Mouse (Mus musculus) myocyte (in vitro differentiated cells): ENCODE measurements around the gene Kcnj11.

ENCODE experiments used
- CEBPB ChIP-seq: IDR thresholded peaks from 2 replicates; pipeline ENCODE4 v1.6.1; 2011; ENCODE audit warnings: mild to moderate bottlenecking, moderate library complexity; ENCODE audit not compliant: poor library complexity, insufficient read depth, severe bottlenecking
- E2F4 ChIP-seq: IDR thresholded peaks from one replicate; pipeline ENCODE4 v1.6.1; 2011; ENCODE audit warnings: mild to moderate bottlenecking, control low read depth, moderate library complexity; ENCODE audit not compliant: insufficient read depth
- MAX ChIP-seq: IDR thresholded peaks from one replicate; pipeline ENCODE4 v1.6.1; 2011; ENCODE audit warnings: low read depth, mild to moderate bottlenecking, control low read depth
- MYOD1 ChIP-seq, 3 experiments: IDR thresholded peaks; one replicate each; pipeline ENCODE4 v1.6.1; 2011; ENCODE audit warnings: control low read depth in 2 of 3, low read depth in 2 of 3, mild to moderate bottlenecking in 2 of 3, moderate library complexity in 1 of 3; ENCODE audit not compliant: insufficient read length in 2 of 3, control insufficient read depth in 1 of 3
- MYOG ChIP-seq, 3 experiments: IDR thresholded peaks; one replicate each; pipeline ENCODE4 v1.6.1; 2011; ENCODE audit warnings: control low read depth in 2 of 3, low read depth in 2 of 3, mild to moderate bottlenecking in 2 of 3; ENCODE audit not compliant: insufficient read length in 2 of 3, control insufficient read depth in 1 of 3, insufficient read depth in 1 of 3
- POLR2A ChIP-seq: IDR thresholded peaks from one replicate; pipeline ENCODE4 v1.6.1; 2011; ENCODE audit warnings: low read depth, mild to moderate bottlenecking, control low read depth, moderate library complexity; ENCODE audit not compliant: insufficient read length
- POLR2AphosphoS2 ChIP-seq: IDR thresholded peaks from one replicate; pipeline ENCODE4 v1.6.1; 2011; ENCODE audit warnings: low read depth, control low read depth; ENCODE audit not compliant: insufficient read length
- REST ChIP-seq: IDR thresholded peaks from one replicate; pipeline ENCODE4 v1.6.1; 2011; ENCODE audit warnings: mild to moderate bottlenecking, control low read depth, moderate library complexity; ENCODE audit not compliant: insufficient read depth, insufficient read length
- SRF ChIP-seq: IDR thresholded peaks from one replicate; pipeline ENCODE4 v1.6.1; 2011; ENCODE audit warnings: low read depth; ENCODE audit not compliant: control insufficient read depth, insufficient read length
- TCF12 ChIP-seq: IDR thresholded peaks from one replicate; pipeline ENCODE4 v1.6.1; 2011; ENCODE audit warnings: mild to moderate bottlenecking, control low read depth; ENCODE audit not compliant: poor library complexity, insufficient read depth, severe bottlenecking
- TCF3 ChIP-seq: IDR thresholded peaks from one replicate; pipeline ENCODE4 v1.6.1; 2011; ENCODE audit warnings: low read depth, control low read depth; ENCODE audit not compliant: insufficient read length
- USF1 ChIP-seq: IDR thresholded peaks from one replicate; pipeline ENCODE4 v1.6.1; 2011; ENCODE audit warnings: low read depth, mild to moderate bottlenecking, control low read depth, moderate library complexity

DNA sequence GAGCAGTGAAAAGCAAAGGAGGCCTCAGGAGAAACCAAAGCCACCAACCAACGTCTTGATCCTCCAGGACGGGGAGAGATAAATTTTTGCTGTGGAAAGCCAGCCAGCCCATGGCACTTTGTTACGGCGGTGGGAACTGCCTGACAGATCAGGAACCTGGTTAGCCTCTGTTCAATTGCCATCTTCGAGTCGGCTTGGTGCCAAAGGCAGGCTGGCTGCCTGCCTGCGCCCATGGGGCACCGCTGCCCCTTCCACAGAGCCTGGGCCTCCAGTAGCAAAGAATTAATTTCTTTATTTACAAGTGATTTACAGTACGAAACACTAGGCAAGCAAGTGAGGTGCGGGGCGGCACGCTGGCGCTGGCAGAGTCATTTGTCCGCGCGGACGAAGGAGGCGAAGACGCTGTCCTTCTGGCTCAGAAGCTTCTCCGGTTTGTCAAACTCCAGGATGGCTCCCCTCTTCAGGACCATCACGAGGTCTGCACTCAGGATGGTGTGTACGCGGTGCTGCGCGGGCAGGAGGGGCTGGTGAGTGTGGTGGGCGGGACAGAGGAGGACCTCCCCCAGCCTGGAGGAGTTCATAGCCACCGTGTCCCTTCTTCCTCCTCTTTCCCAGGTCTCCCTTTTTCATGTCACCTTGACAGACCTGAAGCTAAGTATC lies 3.8 kb upstream of the Kcnj11 start:
- TF ChIP-seq POLR2A (no peak), USF1 (no peak), MAX (no peak), MYOD1 (IDR thresholded peaks at IDR 0.05; ENCODE audit: control insufficient read depth in 1 of 3, insufficient read length in 2 of 3, low read depth in 2 of 3) (no peak), TCF12 (no peak), TCF3 (no peak), POLR2AphosphoS2 (no peak), MYOG (IDR thresholded peaks at IDR 0.05; ENCODE audit: control insufficient read depth in 1 of 3, insufficient read depth in 1 of 3, insufficient read length in 2 of 3, low read depth in 2 of 3) (no peak), E2F4 (no peak), REST (no peak), CEBPB (no peak), SRF (no peak)
